Mouse (Mus musculus): ENCODE data around the gene Pcyox1. TPM values are rescaled to one million over a fixed set of nuclear protein-coding genes. Genes with fewer than 3 reads are reported as not detected.

Pcyox1 gene
- polyA plus RNA-seq (2017; shearing (Covaris generic)) = 16.1 TPM

DNA sequence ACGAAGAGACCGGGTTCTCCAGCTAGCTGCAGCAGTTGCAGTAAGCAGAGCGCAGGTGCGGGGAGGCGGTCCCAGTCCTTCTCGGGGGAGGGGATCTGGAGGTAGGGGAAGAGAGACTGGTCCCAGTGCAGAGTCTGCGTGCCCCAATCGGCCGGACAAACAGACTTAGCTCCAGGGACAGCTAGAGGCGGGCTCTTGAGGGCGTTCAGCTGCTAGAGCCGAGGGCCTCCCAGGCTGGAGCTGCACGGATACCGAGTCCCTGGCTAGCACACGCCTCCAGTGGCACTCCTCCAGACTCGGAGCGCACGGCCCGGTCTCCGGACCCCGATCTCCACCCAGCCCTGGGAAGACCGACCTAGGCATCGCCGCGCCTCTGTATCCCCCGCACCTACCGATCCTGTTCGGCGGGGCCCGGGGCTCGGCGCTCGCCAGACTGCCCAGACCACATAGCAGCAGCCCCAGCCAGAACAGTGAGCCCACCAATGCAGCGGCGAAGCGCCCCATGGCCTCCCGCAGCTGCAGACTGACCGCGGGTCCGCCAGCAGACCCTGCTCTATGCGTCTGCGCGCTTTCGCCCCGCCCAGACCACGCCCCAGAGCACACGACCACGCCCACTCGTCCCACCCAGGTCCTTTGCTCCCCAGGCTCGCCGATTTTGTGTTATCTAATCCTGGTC lies at the start of gene Pcyox1:
TSS of gene Pcyox1 (minus strand) at position 574 of the 676 bp plus-strand sequence.

GRCm38 (mm10) chr6:86438272-86439118 lies 41.5 kb upstream of the Pcyox1 start, which contains the start of gene C87436:
Gene C87436 (plus strand): TSS chr6:86438374.

GRCm38 (mm10) chr6:86426358-86426757 lies 29.4 kb upstream of the Pcyox1 start, which contains the start of gene Gm44790:
Gene Gm44790 (plus strand): TSS chr6:86426658.

DNA sequence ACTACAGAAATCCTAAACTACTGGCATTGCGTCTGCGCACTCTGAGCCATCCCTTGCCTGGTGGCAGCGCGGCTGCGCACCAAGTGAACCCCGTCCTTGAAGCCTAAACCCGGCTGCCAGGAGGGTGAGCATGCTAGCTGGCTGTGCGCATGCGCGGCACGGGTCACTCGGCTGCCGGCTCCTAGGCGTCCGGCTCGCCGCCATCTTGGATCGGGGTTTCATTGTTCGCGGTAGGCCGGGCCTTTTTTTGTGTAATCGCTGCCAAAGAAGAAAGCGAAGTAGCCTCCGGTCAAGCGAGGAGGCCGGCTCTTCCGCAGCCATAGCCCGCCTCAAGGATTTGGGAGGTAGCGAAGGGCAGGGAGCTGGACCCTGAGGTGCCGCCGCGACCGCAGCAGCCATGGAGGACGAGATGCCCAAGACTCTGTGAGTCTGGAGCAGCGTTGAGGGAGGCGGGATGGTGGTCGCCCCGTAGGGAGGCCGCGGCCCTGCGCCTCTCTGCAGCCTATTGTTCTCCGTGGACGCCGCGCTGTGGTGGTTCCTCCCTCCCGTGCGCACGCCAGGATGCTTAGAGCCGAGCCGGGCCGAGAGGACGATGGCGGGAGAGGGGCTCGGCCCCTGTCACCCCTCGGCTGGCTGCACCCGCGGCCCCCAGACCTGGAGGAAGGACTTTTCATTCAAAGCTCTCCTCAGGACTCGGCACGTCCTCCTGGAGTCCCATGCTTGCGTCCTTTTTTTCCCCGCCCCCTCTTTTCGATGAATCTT lies 7.3 kb upstream of the Pcyox1 start, which contains the start of gene Tia1:
TSS of gene Tia1 (plus strand) at position 120 of the 762 bp plus-strand sequence.

DNA sequence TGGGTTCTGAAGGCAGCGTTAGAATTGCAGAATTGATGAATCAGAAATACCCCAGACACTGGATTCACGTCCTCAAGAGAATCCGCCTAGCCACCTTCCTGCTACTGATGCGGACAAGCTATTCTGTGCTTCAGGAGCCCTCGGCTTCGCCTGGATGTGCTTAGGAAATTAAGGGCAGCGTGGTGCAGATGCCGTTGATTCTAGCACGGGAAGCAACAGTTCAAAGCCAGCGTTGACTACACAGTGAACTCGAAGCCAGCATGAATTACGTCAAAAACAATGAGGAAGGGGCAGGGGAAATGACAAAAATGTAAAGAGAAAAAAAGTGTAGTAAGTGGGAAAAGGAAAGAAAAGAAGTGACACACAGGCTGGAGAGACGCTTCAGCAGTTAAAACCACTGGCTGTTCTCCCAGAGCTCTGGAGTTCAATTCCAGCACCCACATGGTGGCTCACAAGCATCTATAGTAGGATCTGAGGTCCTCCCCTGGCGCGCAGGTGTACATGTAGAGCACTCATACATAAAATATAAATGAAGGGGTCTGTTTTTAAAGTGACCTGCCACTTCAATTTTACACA lies 26.1 kb downstream of the Pcyox1 start, which contains the start of gene Snrpg:
TSS of gene Snrpg (plus strand) at position 541 of the 576 bp plus-strand sequence.

DNA sequence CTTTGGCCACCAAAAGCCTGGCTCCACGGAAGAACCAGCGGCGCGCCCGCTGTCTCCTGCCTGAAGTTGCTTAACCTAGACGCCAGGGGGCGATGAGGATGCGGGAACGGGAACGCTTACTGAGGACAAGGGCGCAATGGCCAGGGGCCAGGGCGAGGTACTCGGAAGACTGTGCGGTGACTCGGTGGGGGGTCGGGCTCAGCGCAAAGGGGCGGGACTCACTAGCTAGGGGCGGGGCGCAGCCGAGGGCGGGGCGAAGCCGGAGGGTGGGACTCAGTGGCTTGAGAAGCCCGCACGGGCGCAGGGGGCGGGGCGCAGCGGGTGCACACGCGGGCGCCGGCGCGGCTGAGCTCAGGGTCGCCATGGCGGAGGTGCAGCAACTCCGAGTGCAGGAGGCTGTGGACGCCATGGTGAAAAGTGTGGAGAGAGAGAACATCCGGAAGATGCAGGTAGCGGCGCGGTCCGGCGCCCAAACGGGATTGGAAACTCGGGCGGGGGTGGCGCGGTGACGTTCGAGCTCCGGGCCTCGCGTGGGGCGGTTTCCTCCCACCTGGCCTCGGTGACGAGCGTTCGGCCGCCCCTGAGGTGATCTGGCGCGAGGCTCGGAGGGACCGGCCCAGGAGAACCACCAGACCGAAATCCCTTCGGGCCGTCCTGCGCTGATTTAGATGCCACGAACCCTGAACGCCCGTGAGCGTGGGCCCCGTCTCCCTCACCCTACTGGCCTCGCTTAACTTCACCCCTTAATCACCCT lies 31.4 kb downstream of the Pcyox1 start, which contains the start of gene Fam136a:
TSS of gene Fam136a (plus strand) at position 276 of the 754 bp plus-strand sequence.

Other genes starting within 250 kb of the Pcyox1 start
- gene Tgfa, start 201.9 kb downstream of the Pcyox1 start, polyA plus RNA-seq (2017; shearing (Covaris generic)) = not detected
- 53.4 TPM for gene Fam136a, start 31.5 kb downstream of the Pcyox1 start, polyA plus RNA-seq (2017; shearing (Covaris generic))
- gene Snrpg, start 25.9 kb downstream of the Pcyox1 start, polyA plus RNA-seq (2017; shearing (Covaris generic)) = 369 TPM
- 134 TPM for gene Tia1, start 7.1 kb upstream of the Pcyox1 start, polyA plus RNA-seq (2017; shearing (Covaris generic))
- not detected for gene Gm44790, start 29.5 kb upstream of the Pcyox1 start, polyA plus RNA-seq (2017; shearing (Covaris generic))
- gene C87436, start 41.2 kb upstream of the Pcyox1 start, polyA plus RNA-seq (2017; shearing (Covaris generic)) = 50.5 TPM
- gene Pcbp1, start 129.2 kb upstream of the Pcyox1 start, polyA plus RNA-seq (2017; shearing (Covaris generic)) = 48.1 TPM
- gene Asprv1, start 231.0 kb upstream of the Pcyox1 start, polyA plus RNA-seq (2017; shearing (Covaris generic)) = not detected